Mouse (Mus musculus): Measurements from ENCODE around the gene Eif4enif1. TPM values are rescaled to one million over a fixed set of nuclear protein-coding genes. Genes with fewer than 3 reads are reported as not detected.
A peak's percentile ranks its signal among the peaks of the same experiment; 100 is the strongest.

Eif4enif1 gene
- total and polyA plus RNA-seq, 3 experiments = 54.5 to 127 (median 60.8) TPM

DNA sequence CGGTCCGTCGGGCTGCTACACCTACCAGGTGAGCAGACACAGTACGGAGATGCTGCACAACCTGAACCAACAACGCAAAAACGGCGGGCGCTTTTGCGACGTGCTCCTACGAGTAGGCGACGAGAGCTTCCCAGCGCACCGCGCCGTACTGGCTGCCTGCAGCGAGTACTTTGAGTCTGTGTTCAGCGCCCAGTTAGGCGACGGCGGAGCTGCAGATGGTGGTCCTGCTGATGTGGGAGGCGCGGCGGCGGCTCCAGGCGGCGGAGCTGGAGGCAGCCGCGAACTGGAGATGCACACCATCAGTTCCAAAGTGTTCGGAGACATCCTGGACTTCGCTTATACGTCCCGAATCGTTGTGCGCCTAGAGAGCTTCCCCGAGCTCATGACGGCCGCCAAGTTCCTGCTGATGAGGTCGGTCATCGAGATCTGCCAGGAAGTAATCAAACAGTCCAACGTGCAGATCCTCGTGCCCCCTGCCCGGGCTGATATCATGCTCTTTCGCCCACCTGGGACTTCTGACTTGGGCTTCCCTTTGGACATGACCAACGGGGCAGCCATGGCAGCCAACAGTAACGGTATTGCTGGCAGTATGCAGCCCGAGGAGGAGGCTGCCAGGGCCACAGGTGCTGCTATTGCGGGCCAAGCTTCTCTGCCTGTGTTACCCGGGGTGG lies 88.6 kb downstream of the Eif4enif1 start (continued):
- TF ChIP-seq SMC3 (IDR thresholded peaks at IDR 0.05; ENCODE audit: low read depth, low read length) (no peak), RAD21 (IDR thresholded peaks at IDR 0.05; ENCODE audit: low read depth, low read length) (no peak), RCOR1 (conservative IDR thresholded peaks at IDR 0.05; ENCODE audit: low read depth, low read length) (peak; percentile 65; the same call in 1 of the 2 replicates)

DNA sequence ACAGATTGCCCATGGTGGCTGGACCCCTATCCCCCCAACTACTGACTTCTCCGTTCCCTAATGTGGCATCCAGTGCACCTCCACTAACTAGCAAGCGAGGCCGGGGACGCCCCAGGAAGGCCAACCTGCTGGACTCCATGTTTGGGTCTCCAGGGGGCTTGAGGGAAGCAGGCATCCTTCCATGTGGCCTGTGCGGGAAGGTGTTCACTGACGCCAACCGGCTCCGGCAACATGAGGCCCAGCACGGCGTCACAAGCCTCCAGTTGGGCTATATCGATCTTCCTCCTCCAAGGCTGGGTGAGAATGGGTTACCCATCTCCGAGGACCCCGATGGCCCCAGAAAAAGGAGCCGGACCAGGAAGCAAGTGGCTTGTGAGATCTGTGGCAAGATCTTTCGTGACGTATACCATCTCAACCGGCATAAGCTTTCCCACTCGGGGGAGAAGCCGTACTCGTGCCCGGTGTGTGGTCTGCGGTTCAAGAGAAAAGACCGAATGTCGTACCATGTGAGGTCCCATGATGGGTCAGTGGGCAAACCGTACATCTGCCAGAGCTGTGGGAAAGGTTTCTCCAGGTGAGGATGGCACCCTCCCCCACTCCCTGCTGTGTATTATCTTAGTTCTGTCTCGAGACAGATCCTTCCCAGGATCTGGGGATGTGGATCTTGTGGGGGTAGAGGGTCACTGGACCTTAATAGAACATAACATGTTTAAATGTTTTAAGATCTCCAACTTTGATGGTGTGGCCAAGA lies 89.3 kb downstream of the Eif4enif1 start:
- peak overlapping the region; percentile 47 for H3K27ac ChIP-seq (ENCODE audit: insufficient read depth, low read depth)
- peaks cover 31% of the 10 kb centered on the region for H3K79me2 ChIP-seq (replicated peaks; ENCODE audit: control insufficient read depth, extremely low read depth, insufficient read depth, poor library complexity, severe bottlenecking)
- TF ChIP-seq BHLHE40 (IDR thresholded peaks at IDR 0.05; ENCODE audit: low read depth, low read length) (peak; percentile 75), KAT2A (IDR thresholded peaks at IDR 0.05; ENCODE audit: insufficient replicate concordance, low read length) (no peak), USF1 (IDR thresholded peaks at IDR 0.05; ENCODE audit: low read depth, low read length) (no peak), CHD2 (IDR thresholded peaks at IDR 0.05; ENCODE audit: low read length) (0 out of 2 replicates have a peak, but pooled peaks have one; percentile 9), CHD1 (IDR thresholded peaks at IDR 0.05; ENCODE audit: low read depth, low read length) (peak; percentile 66; the same call in 1 of the 2 replicates)
- in situ Hi-C loops (cut with MboI; ENCODE audit: low pct_ligation_motif_present, low pct_unique_long_range_greater_than_20kb, low sequenced_read_pairs) (no loop called here), dilution Hi-C loops (cut with MboI; ENCODE audit: extremely low pct_ligation_motif_present, extremely low pct_unique_long_range_greater_than_20kb, low sequenced_read_pairs) (no loop called here)
- peak; percentile 47 for DNase-seq (ENCODE audit: extremely low read depth)
- peak overlapping the region; percentile 72 for H3K9ac ChIP-seq (ENCODE audit: insufficient read depth, low read depth)
- H3K4me3 ChIP-seq (replicated peaks in 1 of 3; ENCODE audit: low read depth in 2 of 3, low read length in 2 of 3, poor library complexity in 1 of 3) = peak overlapping the region; percentile 79 to 85 (median 84)
- H3K9me3 ChIP-seq (replicated peaks; ENCODE audit: low read length) = no peaks in the 10 kb centered on the region
- peaks cover 0 to 47% of the 10 kb centered on the region in 2 experiments; a peak in 2 of 4 replicates for H3K4me1 ChIP-seq (ENCODE audit: control insufficient read depth in 1 of 2, insufficient read depth in 2 of 2)
- no peaks in the 10 kb centered on the region for H3K27me3 ChIP-seq (replicated peaks)
- peak overlapping the region; percentile 96 for H3K4me2 ChIP-seq (ENCODE audit: insufficient read depth, low read depth, poor library complexity, severe bottlenecking)
- H3K36me3 ChIP-seq (replicated peaks in 1 of 2; ENCODE audit: control insufficient read depth in 1 of 2, insufficient read depth in 1 of 2, low read length in 1 of 2) = peaks cover 27 to 34% of the 10 kb centered on the region in 2 experiments

DNA sequence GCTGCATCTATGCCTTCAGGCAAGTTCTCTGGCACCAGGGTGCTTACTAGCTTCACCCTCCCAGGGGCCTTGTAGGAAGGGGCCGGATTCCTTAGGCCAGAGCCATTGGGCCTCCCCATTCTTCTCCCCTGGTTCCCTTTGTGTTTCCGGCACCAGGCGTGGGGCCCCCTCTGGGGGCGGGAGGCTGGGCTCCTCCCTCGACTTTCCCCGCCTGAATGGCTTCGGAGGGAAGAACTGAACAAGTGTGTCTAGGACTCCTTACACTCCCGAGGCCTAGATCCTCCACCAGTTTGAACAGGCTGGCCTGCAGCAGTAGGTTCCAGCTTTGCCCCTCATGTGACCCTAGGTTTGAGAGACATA lies 89.8 kb downstream of the Eif4enif1 start:
- no peaks in the 10 kb centered on the region for H3K9me3 ChIP-seq (replicated peaks; ENCODE audit: low read length)
- peak overlapping the region; percentile 72 for H3K9ac ChIP-seq (ENCODE audit: insufficient read depth, low read depth)
- dilution Hi-C loops (cut with MboI; ENCODE audit: extremely low pct_ligation_motif_present, extremely low pct_unique_long_range_greater_than_20kb, low sequenced_read_pairs) (no loop called here), in situ Hi-C loops (cut with MboI; ENCODE audit: low pct_ligation_motif_present, low pct_unique_long_range_greater_than_20kb, low sequenced_read_pairs) (no loop called here)
- peak overlapping the region; percentile 79 to 85 (median 84) for H3K4me3 ChIP-seq (replicated peaks in 1 of 3; ENCODE audit: low read depth in 2 of 3, low read length in 2 of 3, poor library complexity in 1 of 3)
- DNase-seq (ENCODE audit: extremely low read depth) = peak; percentile 83
- H3K27me3 ChIP-seq (replicated peaks) = no peaks in the 10 kb centered on the region
- peaks cover 31 to 40% of the 10 kb centered on the region in 2 experiments for H3K36me3 ChIP-seq (replicated peaks in 1 of 2; ENCODE audit: control insufficient read depth in 1 of 2, insufficient read depth in 1 of 2, low read length in 1 of 2)
- H3K79me2 ChIP-seq (replicated peaks; ENCODE audit: control insufficient read depth, extremely low read depth, insufficient read depth, poor library complexity, severe bottlenecking) = peaks cover 31% of the 10 kb centered on the region
- H3K4me2 ChIP-seq (ENCODE audit: insufficient read depth, low read depth, poor library complexity, severe bottlenecking) = peak overlapping the region; percentile 96
- H3K27ac ChIP-seq (ENCODE audit: insufficient read depth, low read depth) = peak overlapping the region; percentile 47; the same call in 1 of the 2 replicates
- peaks cover 0 to 48% of the 10 kb centered on the region in 2 experiments; a peak in 2 of 4 replicates for H3K4me1 ChIP-seq (ENCODE audit: control insufficient read depth in 1 of 2, insufficient read depth in 2 of 2)
- TF ChIP-seq SIN3A (IDR thresholded peaks at IDR 0.05; ENCODE audit: low read length) (peak; percentile 92), ELF1 (IDR thresholded peaks at IDR 0.05; ENCODE audit: low read depth, low read length) (peak; percentile 70), POLR2AphosphoS2 (IDR thresholded peaks at IDR 0.05; ENCODE audit: low read depth, low read length) (no peak), POLR2A (IDR thresholded peaks at IDR 0.05; ENCODE audit: low read depth, low read length) (peak; percentile 72), ZKSCAN1 (IDR thresholded peaks at IDR 0.05; ENCODE audit: borderline replicate concordance, low read depth, low read length) (no peak), E2F4 (IDR thresholded peaks at IDR 0.05; ENCODE audit: insufficient replicate concordance, low read depth, low read length) (peak; percentile 79; the same call in 1 of the 2 replicates), MAFK (IDR thresholded peaks at IDR 0.05; ENCODE audit: insufficient replicate concordance, low read length) (no peak), HCFC1 (IDR thresholded peaks at IDR 0.05; ENCODE audit: low read depth, low read length) (peak; percentile 67), MYC (IDR thresholded peaks at IDR 0.05; ENCODE audit: low read depth, low read length) (peak; percentile 77), MAX (IDR thresholded peaks at IDR 0.05; ENCODE audit: low read length) (peak; percentile 77), NELFE (IDR thresholded peaks at IDR 0.05; ENCODE audit: low read depth, low read length) (0 out of 2 replicates have a peak, but pooled peaks have one; percentile 44), MAZ (IDR thresholded peaks at IDR 0.05; ENCODE audit: low read depth, low read length) (peak; percentile 83), TCF12 (IDR thresholded peaks at IDR 0.05; ENCODE audit: low read depth, low read length) (peak; percentile 76), KAT2A (IDR thresholded peaks at IDR 0.05; ENCODE audit: insufficient replicate concordance, low read length) (peak; percentile 60; the same call in 1 of the 2 replicates), ZMIZ1 (IDR thresholded peaks at IDR 0.05; ENCODE audit: low read depth, low read length) (peak; percentile 64; the same call in 1 of the 2 replicates), ETS1 (conservative IDR thresholded peaks at IDR 0.05; ENCODE audit: low read depth, low read length) (peak; percentile 58; the same call in 1 of the 2 replicates), IRF4 (IDR thresholded peaks at IDR 0.05; ENCODE audit: low read depth, low read length) (peak; percentile 50; the same call in 1 of the 2 replicates), CHD2 (IDR thresholded peaks at IDR 0.05; ENCODE audit: low read length) (peak; percentile 34; the same call in 1 of the 2 replicates), UBTF (IDR thresholded peaks at IDR 0.05; ENCODE audit: low read depth, low read length) (no peak), MXI1 (IDR thresholded peaks at IDR 0.05; ENCODE audit: low read depth, low read length) (peak; percentile 76; the same call in 1 of the 2 replicates), MEF2A (IDR thresholded peaks at IDR 0.05; ENCODE audit: borderline replicate concordance, low read depth, low read length) (no peak)

All from CH12.LX (cell line).